Mouse (Mus musculus) left cerebral cortex, adult 8-10 months (tissue): ENCODE results near the gene Xrcc5. TPM values are rescaled to one million over a fixed set of nuclear protein-coding genes. Genes with fewer than 3 reads are reported as not detected.

Experiments used
- DNase-seq, 2 experiments: peaks; one replicate each; pipeline ENCODE4 v3.0.0; 2022; ENCODE audit warnings: low spot score in 2 of 2
- total RNA-seq, 4 experiments: library from RNA; stranded (reverse); gene quantifications; 2 replicates each; pipeline ENCODE4 v1.2.4; 2022

Xrcc5 gene
- total RNA-seq, 4 experiments from 2014 or later, result 19.3 to 22.2 (median 19.4) TPM

DNA sequence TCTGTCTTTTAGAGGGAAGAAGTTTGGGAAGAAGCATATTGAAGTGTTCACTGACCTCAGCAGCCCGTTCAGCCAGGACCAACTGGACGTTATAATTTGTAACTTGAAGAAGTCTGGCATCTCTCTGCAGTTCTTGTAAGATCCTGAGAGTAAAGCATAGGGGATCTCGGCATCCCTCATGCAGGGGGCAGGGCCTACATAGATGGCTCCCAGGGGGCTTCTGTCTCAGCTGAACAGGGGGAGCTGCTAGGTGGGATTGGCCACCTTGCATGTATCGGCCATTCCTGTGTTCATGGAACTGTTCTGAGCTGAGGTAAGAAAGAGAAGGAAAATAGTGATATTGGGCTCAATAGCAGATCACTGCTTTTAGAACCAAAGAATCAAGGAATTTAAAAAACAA is 8.2 kb downstream of the Xrcc5 start:
- no peak for DNase-seq

DNA sequence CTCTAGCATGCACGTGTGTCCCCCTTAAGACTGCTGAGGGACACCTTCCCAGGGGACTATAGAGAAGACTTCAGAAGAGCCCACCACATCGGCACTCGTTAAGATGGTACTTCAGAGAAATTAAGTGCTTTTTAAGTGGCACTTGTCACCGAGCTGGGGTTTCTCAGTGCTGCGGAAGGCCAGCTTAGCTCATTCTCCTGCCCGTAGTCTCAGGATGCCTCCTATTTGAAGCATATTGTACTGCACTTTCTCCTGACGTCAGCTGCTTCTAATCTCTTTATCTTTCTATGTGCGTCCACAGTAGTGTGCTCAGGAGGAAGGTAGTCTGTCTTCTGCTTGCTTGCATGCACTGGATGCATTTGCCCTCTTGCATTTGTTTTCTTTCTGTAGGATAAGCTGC is 9.2 kb downstream of the Xrcc5 start:
- DNase-seq, result no peak

DNA sequence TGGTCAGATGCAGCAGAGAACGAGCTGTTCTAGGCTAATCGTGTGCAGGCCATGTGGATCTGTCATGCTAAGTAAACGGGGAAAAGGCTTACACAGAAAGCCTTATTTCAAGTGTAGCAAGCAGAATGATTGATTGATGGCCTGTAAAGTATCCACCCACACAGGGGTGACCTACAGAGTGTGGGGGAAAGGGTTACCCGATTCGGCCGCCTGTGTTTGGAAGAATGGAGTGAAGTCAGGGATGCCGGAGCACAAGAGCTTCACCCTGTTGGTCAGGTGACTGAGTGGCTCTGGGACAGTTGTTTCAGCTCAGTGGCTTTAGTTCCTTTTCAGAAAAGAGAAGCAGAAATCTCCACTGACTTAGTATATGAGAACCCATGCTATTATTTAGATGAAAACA is 9.7 kb downstream of the Xrcc5 start:
- DNase-seq, result no peak

DNA sequence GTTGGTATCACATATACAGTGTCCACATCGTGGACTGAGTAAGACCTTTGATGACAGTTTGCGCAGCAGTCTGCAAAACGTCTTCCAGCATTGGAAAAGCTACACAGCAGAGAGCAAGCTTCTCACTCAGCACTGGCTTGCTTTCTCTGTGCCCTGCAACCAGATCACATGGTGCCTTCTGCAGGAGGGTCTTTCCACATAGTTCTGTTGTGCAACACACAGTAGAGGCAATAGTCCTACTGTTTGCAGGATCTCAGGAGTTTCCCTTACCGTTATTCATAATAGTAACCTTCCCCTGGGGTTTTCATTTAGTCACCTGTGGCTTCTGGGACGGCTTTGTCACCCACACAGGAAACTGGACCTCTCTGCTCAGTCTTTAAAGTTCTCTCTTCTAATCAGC is 13.5 kb downstream of the Xrcc5 start:
- no peak for DNase-seq

DNA sequence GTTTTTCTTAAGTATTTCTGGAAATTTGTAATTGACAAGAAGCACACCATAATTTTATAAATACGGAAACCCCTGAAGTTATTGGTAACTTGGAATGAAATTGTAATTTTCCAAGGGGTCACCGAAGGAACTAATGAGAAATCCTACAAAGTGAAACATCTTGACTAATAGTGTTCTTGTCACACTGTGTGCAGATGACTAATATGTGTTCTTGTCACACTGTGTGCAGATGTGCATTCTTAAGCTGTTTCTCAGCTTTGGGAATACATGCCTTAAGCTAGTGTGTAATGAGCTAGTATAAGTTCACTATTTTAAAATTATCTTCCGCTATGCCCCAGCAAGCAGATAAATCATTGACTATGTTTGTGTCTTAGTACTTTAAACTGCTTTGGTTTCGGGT is 16.0 kb downstream of the Xrcc5 start:
- no peak for DNase-seq

DNA sequence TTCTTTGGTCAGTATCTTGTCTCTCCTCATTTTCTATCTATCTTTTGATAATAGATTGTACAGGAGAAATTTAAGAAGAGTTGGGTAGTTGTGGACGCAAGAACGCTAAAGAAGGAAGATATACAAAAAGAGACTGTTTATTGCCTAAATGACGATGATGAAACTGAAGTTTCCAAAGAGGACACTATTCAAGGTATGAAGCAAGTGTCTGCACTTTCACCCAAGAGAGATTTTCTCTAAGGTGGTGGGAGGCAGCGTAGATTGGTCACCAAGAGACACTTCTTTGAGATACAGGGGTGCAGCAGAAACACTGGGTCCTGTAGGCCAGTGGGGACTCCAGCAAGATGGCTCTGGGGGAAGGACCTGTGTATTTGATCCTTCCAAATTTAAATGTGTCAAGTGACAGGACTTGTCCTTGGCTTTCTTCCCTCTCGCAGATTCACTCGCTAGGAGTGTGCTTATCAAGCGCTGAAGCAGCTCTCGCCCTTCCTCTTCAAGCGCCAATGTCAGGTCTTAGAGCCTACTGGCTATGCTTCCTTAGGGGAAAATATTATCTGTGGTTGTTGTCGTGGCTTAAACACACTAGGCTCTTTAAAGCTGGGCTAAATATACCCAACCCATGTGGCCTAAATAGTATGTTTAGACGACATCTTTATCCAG is 19.1 kb downstream of the Xrcc5 start:
- DNase-seq, result no peak

DNA sequence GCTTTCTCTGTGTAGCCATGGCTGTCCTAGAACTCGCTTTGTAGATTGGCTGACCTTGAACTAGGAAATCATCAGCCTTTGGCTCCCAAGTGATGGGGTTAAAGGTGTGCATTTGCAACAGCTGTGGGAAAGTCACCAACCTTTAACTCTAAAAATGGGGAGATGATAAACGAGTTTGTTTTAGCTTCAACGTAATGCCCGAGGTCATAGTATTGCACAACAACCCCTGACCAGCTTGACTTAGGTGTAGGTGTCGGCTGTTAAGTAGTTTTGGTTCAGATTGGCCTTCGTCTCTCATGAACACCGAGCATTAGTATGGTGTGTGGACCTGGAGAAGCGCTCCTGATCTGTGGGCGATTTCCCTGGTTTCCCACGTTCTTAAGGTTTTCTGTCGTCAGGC is 27.6 kb downstream of the Xrcc5 start:
- DNase-seq, result no peak

DNA sequence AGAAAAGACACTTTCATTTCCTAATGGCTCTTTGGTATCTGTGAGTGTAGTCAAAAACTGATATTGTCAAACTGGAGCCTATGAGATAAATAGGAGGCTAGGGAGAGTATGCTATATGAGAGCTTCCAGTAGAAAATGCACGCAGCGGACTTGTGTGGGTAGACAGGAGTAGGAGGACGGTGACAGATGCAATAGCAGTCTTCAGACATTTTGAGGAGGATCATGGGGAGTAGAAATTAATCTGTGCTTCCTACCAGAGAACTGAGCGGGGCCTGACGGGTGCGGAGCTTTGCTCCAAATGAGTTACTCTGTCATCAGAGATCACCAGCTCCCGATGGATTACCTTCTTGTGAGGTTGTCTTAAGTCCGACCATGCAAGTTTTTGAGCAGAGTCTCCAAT is 29.6 kb downstream of the Xrcc5 start:
- peak in 1 of 2 experiments; percentile 46 for DNase-seq

DNA sequence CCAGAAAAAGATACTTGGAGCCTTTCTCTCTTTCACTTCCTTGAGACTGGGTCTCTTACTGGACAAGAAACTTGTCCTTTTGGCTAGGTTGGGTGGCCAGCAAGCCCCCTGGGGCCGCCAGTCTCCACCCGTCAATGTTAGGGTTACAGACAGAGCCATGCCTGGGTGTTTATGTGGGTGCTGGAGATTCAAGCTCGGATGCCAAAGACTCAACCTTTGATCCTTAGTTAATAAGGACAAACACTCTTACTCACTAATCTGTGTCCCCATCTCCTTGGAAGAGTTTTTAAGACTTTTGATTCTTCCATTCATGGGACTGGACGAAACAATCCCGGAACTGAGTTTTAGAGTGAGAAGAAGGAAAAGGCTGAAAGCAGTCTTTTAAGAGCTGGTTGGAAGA is 31.1 kb downstream of the Xrcc5 start:
- DNase-seq, result no peak

DNA sequence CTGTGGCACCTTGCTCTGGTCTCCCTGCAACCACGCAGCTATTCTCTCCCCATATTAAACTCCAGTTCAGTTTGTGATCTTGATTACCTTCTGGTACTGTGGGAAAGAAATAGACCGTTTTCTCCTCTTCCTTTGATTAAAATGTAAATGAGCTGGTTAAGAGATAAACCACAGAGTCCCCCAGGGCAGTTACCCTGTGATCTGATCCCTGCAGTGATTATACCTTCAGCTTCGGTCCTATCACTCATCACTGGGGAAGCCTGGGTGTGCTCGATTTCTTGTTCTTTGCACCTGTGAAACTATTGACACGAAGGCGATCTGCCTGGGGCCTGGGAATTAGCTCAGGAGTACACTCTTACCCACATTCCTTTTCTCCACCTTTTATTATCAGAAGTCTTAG is 40.7 kb downstream of the Xrcc5 start:
- DNase-seq, result no peak

DNA sequence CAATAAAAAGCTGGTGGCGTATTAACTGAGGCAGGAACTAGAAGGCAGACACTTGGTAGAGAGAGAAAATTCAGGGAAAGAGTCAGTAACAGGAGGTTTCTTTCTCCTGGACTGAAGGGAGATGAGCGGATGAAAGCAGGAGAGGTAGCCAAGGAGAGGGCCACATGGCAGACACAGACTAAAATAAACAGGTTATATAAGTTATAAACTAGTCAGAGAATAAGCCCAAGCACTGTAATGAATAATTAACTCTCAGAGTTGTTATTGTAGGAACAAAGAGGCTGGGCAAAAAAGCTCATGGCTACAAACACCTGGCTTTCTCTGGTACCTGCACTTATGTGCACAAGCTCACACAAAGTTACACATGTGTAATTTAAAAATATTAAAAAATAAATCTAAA is 47.6 kb downstream of the Xrcc5 start:
- DNase-seq, result no peak

DNA sequence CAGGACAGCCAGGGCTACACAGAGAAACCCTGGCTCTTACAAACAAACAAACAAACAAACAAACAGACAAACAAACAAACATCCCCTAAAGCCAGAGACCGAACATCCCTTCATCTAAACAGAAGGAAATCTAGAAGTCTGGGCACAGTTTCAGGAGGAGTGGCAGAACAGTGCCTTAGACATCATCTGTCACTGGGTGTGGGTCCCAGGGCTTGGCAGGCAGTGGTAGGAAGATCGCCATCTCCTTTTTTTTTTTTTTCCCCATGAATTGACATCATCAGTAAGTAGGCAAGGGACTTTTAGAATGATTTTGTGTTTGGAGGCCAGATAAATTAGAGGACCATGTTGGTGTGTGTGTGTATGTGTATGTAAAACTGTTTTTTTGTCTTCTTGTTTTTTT is 51.0 kb downstream of the Xrcc5 start:
- DNase-seq, result no peak

DNA sequence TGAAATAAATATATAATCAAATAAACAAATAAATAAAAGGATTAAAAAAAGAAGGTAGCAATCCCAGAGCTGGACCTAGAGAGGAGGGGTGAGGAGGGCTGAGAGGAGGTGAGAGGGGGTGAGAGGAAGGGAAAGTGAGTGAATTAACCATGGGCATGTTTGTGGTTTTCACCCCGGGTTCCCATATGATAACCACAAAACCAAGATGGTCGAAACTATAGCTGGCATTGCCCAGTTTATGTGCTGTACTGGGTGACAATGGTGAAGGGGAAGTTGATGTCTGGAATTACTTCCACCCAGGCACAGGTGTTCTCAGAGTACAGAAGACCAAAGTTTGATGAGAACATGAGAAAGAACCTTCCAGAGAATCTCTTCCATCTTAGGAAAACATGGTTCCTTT is 52.2 kb downstream of the Xrcc5 start:
- DNase-seq, result no peak

DNA sequence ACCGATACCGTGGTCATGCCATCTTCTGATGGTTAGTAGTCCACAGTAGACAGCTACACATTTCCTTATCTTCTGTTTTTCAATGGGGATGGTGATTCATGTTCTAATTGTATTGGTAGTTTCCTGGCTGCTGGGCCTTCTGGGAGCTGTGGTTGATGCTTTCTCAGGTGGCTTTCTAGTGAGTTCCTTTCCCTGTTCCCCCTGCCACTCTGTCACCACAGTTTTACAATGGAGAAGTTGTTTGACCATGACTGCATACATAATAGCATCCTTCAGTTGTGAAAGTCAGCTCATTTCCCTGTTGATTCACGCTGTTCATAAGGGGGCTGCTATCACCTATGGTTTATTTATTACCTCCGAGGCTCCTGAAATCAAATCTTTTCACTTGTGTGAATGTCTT is 53.6 kb downstream of the Xrcc5 start:
- no peak for DNase-seq

DNA sequence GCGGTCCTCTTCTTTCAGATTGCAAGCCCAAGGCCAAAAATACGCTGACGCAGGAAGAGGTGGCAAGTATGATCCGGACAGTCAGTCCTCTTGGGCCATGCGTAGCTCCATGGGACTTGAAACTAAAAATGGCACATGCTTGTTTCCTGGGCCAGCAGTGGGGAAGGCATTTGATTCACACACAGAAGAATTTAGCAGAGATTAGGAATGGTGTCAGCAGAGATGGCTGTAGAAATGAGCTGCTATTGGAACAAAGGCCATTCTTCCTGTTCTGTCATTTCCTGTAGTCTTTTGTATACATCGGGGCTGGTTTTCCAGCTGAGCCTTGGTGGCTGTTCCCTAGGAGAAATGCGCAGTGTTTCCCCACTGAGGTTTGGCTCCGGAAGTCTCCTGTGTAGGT is 57.4 kb downstream of the Xrcc5 start:
- DNase-seq, result no peak

DNA sequence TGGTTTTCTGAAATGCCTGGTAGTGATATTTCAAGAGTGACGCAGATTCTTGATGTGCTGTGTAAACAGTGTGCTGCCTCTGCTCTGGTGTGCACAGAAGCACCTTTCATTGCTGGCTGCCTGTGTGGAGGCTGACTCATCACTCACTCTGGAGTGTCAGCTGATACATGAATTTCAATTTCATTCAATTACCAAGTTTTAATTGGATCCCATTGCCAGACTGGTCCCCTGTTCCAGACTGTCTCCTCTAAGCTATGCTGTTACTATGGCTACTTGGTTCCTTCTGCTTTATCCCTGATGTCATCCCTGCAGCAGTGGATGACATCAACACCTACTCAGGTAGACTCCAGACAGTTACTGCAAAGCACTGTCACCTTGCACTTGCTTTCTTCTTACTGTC is 65.3 kb downstream of the Xrcc5 start:
- peak; percentile 5 to 37 for DNase-seq

DNA sequence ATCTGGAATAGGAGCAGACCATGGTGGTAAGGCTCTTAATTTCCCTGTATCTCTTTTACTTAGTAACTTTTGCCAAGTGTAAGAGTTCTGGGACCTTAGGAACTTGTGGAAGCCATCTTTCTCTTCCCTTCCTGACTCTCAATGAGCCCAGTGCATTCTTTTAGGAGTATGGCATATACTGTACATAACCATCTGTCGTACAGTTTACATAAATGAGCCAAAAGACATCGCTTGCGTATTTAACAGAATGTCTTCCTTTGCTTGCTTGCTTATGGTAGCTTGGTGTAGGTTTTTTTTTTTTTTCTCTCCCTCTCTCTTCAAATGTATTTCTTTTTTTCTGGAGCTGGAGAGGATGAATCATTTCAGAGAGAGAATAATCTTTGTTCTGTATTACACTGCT is 65.7 kb downstream of the Xrcc5 start:
- no peak for DNase-seq

DNA sequence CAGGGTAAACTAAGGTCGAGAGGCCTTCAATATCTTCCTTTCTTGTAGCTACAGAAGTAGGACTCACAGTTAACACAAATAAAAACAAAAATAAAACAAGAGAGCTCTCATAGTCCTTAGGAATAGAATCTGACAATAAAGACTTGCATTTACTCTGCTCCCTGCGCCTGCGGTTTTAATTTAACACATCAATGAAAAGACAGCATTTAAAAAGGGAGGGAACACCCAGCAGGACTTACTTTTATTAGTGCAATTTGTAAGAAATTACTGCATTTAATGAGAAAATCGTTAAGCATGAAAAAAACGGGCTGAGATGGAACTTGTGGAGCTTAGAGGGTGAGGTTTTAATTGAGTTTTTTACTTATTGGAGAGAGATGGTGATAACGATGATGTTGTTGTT is 66.4 kb downstream of the Xrcc5 start:
- no peak for DNase-seq

DNA sequence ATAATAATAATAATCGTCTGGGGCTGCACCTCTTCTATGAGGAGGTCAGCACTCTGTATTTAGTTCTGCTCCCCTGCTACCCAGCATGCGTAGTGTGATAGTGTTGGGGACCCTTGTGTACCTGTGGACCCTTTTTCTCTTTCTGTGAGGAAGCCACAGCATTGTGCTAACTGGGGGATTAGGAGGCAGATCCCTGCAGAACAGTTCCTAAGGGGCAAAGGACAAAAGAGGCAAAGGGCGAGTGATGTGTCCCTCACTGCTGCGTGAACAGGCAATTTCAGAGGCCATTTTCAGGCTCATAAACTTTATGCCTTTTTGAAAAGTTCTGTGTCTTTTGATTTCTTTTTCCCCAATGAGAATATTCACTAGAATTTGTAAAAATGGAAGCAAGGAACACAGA is 66.8 kb downstream of the Xrcc5 start:
- DNase-seq, result no peak

DNA sequence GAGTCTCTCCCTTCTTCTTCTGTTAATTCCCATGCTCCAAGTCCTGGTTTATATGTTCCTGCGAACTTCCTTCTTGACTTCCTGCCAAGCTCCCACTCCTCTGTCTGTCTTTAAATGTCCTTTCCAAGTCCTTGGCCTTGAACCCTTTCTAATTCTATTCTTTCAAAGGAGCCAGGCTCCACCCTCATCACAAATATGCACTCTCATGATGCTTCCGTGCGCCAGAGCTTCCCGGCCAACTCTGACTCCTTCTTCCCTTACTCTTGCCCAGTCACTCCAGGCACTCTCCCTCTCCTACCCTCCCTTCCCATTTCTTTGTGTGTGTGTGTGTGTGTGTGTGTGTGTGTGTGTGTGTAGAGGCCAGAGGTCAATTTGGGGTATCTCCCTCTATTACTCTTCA is 70.9 kb downstream of the Xrcc5 start:
- no peak for DNase-seq

DNA sequence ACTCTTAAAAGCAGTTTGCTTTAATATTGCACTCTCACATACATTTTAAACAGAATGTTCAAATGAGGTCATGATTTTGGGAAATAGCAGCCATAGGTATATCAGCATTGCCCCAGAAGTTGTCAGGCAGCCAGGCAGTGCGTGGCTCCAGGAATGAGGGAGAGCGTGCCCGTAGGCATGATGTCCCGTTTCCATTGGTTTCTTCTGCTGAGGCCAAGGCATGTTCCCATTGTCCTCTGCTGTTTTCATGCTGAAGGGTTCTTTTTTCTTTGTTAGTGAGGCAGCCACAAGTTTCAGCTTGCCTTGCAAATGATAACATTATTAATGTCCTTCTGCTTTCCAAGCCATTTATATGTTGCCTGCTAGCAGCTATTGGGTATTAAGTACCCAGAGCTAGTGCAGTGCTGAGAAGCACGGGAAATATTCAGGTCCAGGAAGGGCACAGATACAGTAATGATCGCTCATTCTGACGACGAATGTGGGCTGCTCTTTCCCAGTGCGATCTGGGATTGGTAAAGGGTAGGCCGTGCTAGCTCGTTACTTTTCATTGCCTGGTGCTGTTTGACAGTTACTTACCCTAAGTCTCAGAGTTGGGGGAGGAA is 72.6 kb downstream of the Xrcc5 start:
- DNase-seq, result no peak

DNA sequence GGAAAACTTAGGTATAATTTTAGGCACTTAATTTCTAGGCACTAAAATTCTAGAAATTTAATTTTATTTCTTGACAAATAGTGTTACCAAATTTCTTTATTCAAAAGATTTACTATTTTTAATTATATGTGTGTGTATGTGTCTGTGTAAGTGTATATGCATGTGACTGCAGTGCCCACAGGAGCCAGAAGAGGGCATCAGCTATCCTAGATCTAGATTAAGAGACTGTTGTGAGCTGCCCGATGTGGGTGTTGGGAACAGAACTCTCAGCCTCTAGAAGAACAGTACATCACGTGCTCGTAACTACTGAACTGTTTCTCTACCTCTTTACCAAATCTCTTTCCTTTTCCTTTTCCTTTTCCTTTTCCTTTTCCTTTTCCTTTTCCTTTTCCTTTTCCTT is 73.3 kb downstream of the Xrcc5 start:
- DNase-seq, result no peak

DNA sequence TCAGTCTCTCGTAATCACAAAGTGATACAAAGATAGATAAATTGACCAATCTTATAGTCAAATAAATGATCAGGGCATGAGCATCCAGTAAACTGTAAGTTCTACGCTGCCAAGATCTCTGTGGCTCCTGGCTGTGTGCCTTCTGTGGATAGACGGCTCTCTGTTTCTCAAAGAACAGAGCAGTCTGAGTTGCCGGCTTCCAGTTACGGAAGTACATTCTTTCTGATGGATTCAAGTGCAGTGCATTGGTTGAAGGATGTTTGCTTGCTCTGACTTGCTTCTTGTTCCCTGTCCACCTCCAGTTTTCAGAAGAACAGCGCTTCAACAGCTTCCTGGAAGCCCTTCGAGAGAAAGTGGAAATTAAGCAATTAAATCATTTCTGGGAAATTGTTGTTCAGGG is 75.8 kb downstream of the Xrcc5 start:
- DNase-seq, result no peak

DNA sequence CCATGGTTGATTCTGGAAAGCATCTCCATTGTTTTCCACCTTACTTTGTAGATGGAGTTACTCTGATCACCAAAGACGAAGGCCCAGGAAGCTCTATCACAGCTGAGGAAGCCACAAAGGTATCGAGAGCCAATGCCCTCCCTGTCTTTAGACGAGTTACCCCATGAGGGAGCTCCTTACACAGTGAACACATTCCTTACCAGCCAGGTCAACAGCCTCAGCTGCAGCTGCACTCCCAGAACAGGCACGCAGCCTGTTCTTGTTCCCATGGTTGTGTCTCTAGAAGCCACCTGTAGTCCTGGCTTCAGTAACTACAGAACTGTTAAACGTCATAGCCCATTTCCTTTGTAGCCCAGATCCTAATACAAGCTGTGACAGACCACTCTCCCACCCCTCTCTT is 76.4 kb downstream of the Xrcc5 start:
- no peak for DNase-seq
